Mouse (Mus musculus) heart, embryonic 14.5 days (tissue): ENCODE measurements around the gene Pgp. TPM values are rescaled to one million over a fixed set of nuclear protein-coding genes. Genes with fewer than 3 reads are reported as not detected.
"Not testable (repeated sequence)": the region's sequence is repeated elsewhere in the genome, so short reads cannot be mapped to it uniquely, and the experiment has no call there.

Experiments
- ATAC-seq: fragments of 200-750 bp; cut with Nextera tagmentation; 2 replicates; pipeline ENCODE4 v1.8.0; 2017; ENCODE audit warnings: low read depth, moderate TSS enrichment; ENCODE audit not compliant: insufficient number of reproducible peaks, insufficient read depth, low FRiP score
- H3K27ac ChIP-seq, 2 experiments: fragments of 200-500 bp in 1 of 2; fragments of 300-500 bp in 1 of 2; sonication (generic) in 1 of 2; replicated peaks in 1 of 2; 2 replicates each; pipeline ENCODE4 v1.5.1; 2012 to 2014; ENCODE audit warnings: low read depth in 2 of 2, low read length in 2 of 2, control low read depth in 1 of 2, mild to moderate bottlenecking in 1 of 2, mixed read lengths in 1 of 2; ENCODE audit not compliant: control insufficient read depth in 1 of 2, insufficient read depth in 1 of 2
- H3K27me3 ChIP-seq: fragments of 300-500 bp; sonication (generic); 2 replicates; pipeline ENCODE4 v1.6.1; 2014; ENCODE audit warnings: mild to moderate bottlenecking, low read length, control low read depth; ENCODE audit not compliant: control insufficient read depth, insufficient read depth
- H3K36me3 ChIP-seq: fragments of 300-500 bp; sonication (generic); 2 replicates; pipeline ENCODE4 v1.6.1; 2014; ENCODE audit warnings: mild to moderate bottlenecking, control low read depth, low read length, mixed read lengths; ENCODE audit not compliant: control insufficient read depth, insufficient read depth
- H3K4me1 ChIP-seq, 2 experiments: fragments of 200-500 bp in 1 of 2; fragments of 300-500 bp in 1 of 2; sonication (generic) in 1 of 2; 2 replicates each; pipeline ENCODE4 v1.6.1; 2012 to 2014; ENCODE audit warnings: low read length in 2 of 2, control low read depth in 1 of 2, mixed read lengths in 1 of 2; ENCODE audit not compliant: control insufficient read depth in 2 of 2, insufficient read depth in 2 of 2
- H3K4me2 ChIP-seq: fragments of 300-500 bp; sonication (generic); 2 replicates; pipeline ENCODE4 v1.6.1; 2014; ENCODE audit warnings: mild to moderate bottlenecking, low read length
- H3K4me3 ChIP-seq, 2 experiments: fragments of 200-500 bp in 1 of 2; fragments of 300-500 bp in 1 of 2; sonication (generic) in 1 of 2; 2 replicates each; pipeline ENCODE4 v1.5.1; 2012 to 2014; ENCODE audit warnings: low read length in 2 of 2, mild to moderate bottlenecking in 2 of 2, control low read depth in 1 of 2, low read depth in 1 of 2, moderate library complexity in 1 of 2; ENCODE audit not compliant: control insufficient read depth in 1 of 2, insufficient read depth in 1 of 2
- H3K9ac ChIP-seq: fragments of 300-500 bp; sonication (generic); 2 replicates; pipeline ENCODE4 v1.6.1; 2014; ENCODE audit warnings: mild to moderate bottlenecking, low read length
- H3K9me3 ChIP-seq: fragments of 300-500 bp; sonication (generic); 2 replicates; pipeline ENCODE4 v1.6.1; 2016; ENCODE audit warnings: low read length, control low read depth; ENCODE audit not compliant: control insufficient read depth
- WGBS: fragments of 180-500 bp; shearing (Covaris S2); extraction: QIAGEN DNeasy Blood & Tissue Kit; methylation state at CpG from one replicate; pipeline ENCODE4 v1.1.7; 2014; 5-methylcytosine and 5-hydroxymethylcytosine counted together
- polyA plus RNA-seq: library from polyadenylated mRNA; unstranded; fragments of >200 nt; fragmentation: Nextera tagmentation; extraction: Ambion mirVana; gene quantifications from 2 replicates; pipeline ENCODE4 v1.2.1, GENCODE M21; 2014

The Pgp gene
- polyA plus RNA-seq, 1 experiment from 2014 or later, result 66.6 TPM

- WGBS, result 93% methylated on average over 6 of the region's 6 CpGs
- ATAC-seq, result no peak
- H3K36me3 ChIP-seq, result peaks cover 72% of the 10 kb centered on the region
Measured at GRCm38 (mm10) chr17:24449507-24449906, 20.7 kb upstream of the Pgp start.

GRCm38 (mm10) chr17:24451220-24451619 is 19.0 kb upstream of the Pgp start:
- Histone ChIP-seq H3K27ac (no peak overlapping the region), H3K4me3 (no peak overlapping the region), H3K9me3 (no peaks in the 10 kb centered on the region), H3K4me1 (peaks cover 0 to 19% of the 10 kb centered on the region in 2 experiments; a peak in 2 of 4 replicates), H3K36me3 (peaks cover 55% of the 10 kb centered on the region), H3K27me3 (no peaks in the 10 kb centered on the region), H3K4me2 (no peak overlapping the region), H3K9ac (no peak overlapping the region)
- ATAC-seq, result no peak
- WGBS, result 95% methylated on average over 6 of the region's 6 CpGs

More at GRCm38 (mm10) chr17:24449507-24449906, 20.7 kb upstream of the Pgp start:
- peaks cover 0 to 14% of the 10 kb centered on the region in 2 experiments; a peak in 2 of 4 replicates for H3K4me1 ChIP-seq
- H3K27me3 ChIP-seq, result no peaks in the 10 kb centered on the region
- H3K9ac ChIP-seq, result no peak overlapping the region
- no peak overlapping the region for H3K27ac ChIP-seq
- H3K4me2 ChIP-seq, result no peak overlapping the region
- no peaks in the 10 kb centered on the region for H3K9me3 ChIP-seq
- H3K4me3 ChIP-seq, result no peak overlapping the region

- H3K27me3 ChIP-seq, result no peaks in the 10 kb centered on the region
- ATAC-seq, result no peak
- peaks cover 34% of the 10 kb centered on the region for H3K36me3 ChIP-seq
- H3K9ac ChIP-seq, result no peak overlapping the region
- 86% methylated on average over 2 of the region's 2 CpGs for WGBS
- H3K4me1 ChIP-seq, result peaks cover 0 to 19% of the 10 kb centered on the region in 2 experiments; a peak in 2 of 4 replicates
- no peaks in the 10 kb centered on the region for H3K9me3 ChIP-seq
- peak overlapping the region; percentile 66 for H3K4me2 ChIP-seq
- no peak overlapping the region for H3K4me3 ChIP-seq
- H3K27ac ChIP-seq, result no peak overlapping the region
Measured at GRCm38 (mm10) chr17:24453372-24453771, 16.8 kb upstream of the Pgp start.

GRCm38 (mm10) chr17:24454218-24454755 is 15.9 kb upstream of the Pgp start:
- WGBS, result 4% methylated on average over 14 of the region's 14 CpGs
- Histone ChIP-seq H3K4me3 (peak overlapping the region; percentile 71 to 74), H3K4me2 (peak overlapping the region; percentile 66), H3K4me1 (peaks cover 0 to 19% of the 10 kb centered on the region in 2 experiments; a peak in 2 of 4 replicates), H3K9ac (peak overlapping the region; percentile 93), H3K27ac (peak overlapping the region; percentile 89 to 95), H3K27me3 (no peaks in the 10 kb centered on the region), H3K9me3 (no peaks in the 10 kb centered on the region), H3K36me3 (peaks cover 25% of the 10 kb centered on the region)
- ATAC-seq, result no peak

GRCm38 (mm10) chr17:24454756-24455522 is 15.3 kb upstream of the Pgp start:
- Histone ChIP-seq H3K4me2 (peak overlapping the region; percentile 66), H3K36me3 (peaks cover 18% of the 10 kb centered on the region), H3K27ac (peak overlapping the region; percentile 89 to 95), H3K27me3 (no peaks in the 10 kb centered on the region), H3K4me3 (peak overlapping the region; percentile 71 to 74), H3K9ac (peak overlapping the region; percentile 93), H3K9me3 (no peaks in the 10 kb centered on the region), H3K4me1 (peaks cover 0 to 19% of the 10 kb centered on the region in 2 experiments; a peak in 2 of 4 replicates)
- ATAC-seq, result peak; percentile 93
- WGBS, result under 1% methylated on average over 67 of the region's 67 CpGs

GRCm38 (mm10) chr17:24455523-24456206 is 14.5 kb upstream of the Pgp start:
- Histone ChIP-seq H3K4me1 (peaks cover 0 to 19% of the 10 kb centered on the region in 2 experiments; a peak in 2 of 4 replicates), H3K27ac (peak overlapping the region in 1 of 2 experiments; percentile 28; a peak in 1 of 4 replicates), H3K4me2 (peak overlapping the region; percentile 52), H3K4me3 (peak overlapping the region in 1 of 2 experiments; percentile 71; a peak in 1 of 4 replicates), H3K36me3 (peaks cover 11% of the 10 kb centered on the region)
- H3K27me3 ChIP-seq, H3K9me3 ChIP-seq, ATAC-seq, H3K9ac ChIP-seq: not testable (repeated sequence)
- WGBS, result 57% methylated on average over 10 of the region's 10 CpGs

GRCm38 (mm10) chr17:24461580-24461979 is 8.6 kb upstream of the Pgp start:
- no peak for ATAC-seq
- no peaks in the 10 kb centered on the region for H3K36me3 ChIP-seq
- H3K27me3 ChIP-seq, result no peaks in the 10 kb centered on the region
- no peak overlapping the region for H3K27ac ChIP-seq
- 68% methylated on average over 2 of the region's 2 CpGs for WGBS
- no peaks in the 10 kb centered on the region for H3K9me3 ChIP-seq
- no peak overlapping the region for H3K9ac ChIP-seq
- no peak overlapping the region for H3K4me2 ChIP-seq
- no peak overlapping the region for H3K4me3 ChIP-seq
- H3K4me1 ChIP-seq, result peaks cover 7 to 10% of the 10 kb centered on the region in 2 experiments
